Mouse (Mus musculus) megakaryocyte, embryonic 14.5 days (primary cell): ENCODE measurements around the gene Hectd1.

ENCODE experiments used
- FLI1 ChIP-seq: IDR thresholded peaks from 2 replicates; pipeline ENCODE4 v1.6.1; 2012; ENCODE audit warnings: low read length, inconsistent platforms, mixed read lengths
- GATA1 ChIP-seq: IDR thresholded peaks from 3 replicates; pipeline ENCODE4 v1.6.1; 2012; ENCODE audit warnings: mixed read lengths, low read length, inconsistent platforms, borderline replicate concordance

DNA sequence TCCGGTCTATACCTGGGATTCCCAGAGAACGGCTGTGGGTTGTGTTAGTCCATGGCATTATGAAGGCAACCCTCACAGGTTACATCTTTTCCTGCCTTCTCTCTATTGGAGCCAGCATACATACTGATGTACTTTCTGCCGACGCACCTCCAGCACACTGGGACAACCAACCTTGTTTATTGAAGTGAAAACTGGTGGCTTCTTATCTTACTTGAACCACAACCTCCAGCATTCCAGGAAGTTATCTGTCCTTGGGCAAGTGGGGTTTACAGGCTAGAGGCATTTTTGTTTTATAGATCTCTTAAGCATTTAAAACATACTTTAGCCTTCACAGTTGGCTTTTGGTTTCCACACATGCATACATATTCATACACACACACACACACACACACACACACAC lies 22.3 kb upstream of the Hectd1 start:
- TF ChIP-seq GATA1: no peak
- TF ChIP-seq FLI1: no peak
